Mouse (Mus musculus) kidney, postnatal 4 days (tissue): ENCODE measurements around the gene Arl4c.
A peak's percentile ranks its signal among the peaks of the same experiment; 100 is the strongest.

Experiments
- DNase-seq, 2 experiments: peaks; one replicate each; pipeline ENCODE4 v3.0.0; 2021; ENCODE audit warnings: mixed read lengths in 2 of 2

Arl4c gene

GRCm38 (mm10) chr1:88699856-88700791, 1.9 kb downstream of the Arl4c start:
- peak; percentile 66 to 81 for DNase-seq

- DNase-seq = peak; percentile 53 to 69
Observed at GRCm38 (mm10) chr1:88699401-88699800, 2.6 kb downstream of the Arl4c start.

GRCm38 (mm10) chr1:88698926-88699325, 3.1 kb downstream of the Arl4c start:
- no peak for DNase-seq

GRCm38 (mm10) chr1:88698131-88698530, 3.9 kb downstream of the Arl4c start:
- no peak for DNase-seq

GRCm38 (mm10) chr1:88696408-88696807, 5.6 kb downstream of the Arl4c start:
- no peak for DNase-seq

- no peak for DNase-seq
Observed at GRCm38 (mm10) chr1:88694353-88694752, 7.7 kb downstream of the Arl4c start.

- DNase-seq = no peak
Observed at GRCm38 (mm10) chr1:88692293-88692827, 9.7 kb downstream of the Arl4c start.

GRCm38 (mm10) chr1:88690601-88691000, 11.4 kb downstream of the Arl4c start:
- DNase-seq = no peak

- DNase-seq = no peak
Observed at GRCm38 (mm10) chr1:88684765-88685164, 17.3 kb downstream of the Arl4c start.

GRCm38 (mm10) chr1:88681596-88681995, 20.4 kb downstream of the Arl4c start:
- no peak for DNase-seq

- no peak for DNase-seq
Observed at GRCm38 (mm10) chr1:88680804-88681203, 21.2 kb downstream of the Arl4c start.

- peak; percentile 52 to 68 for DNase-seq
Observed at GRCm38 (mm10) chr1:88678231-88678739, 23.7 kb downstream of the Arl4c start.

GRCm38 (mm10) chr1:88670807-88671206, 31.2 kb downstream of the Arl4c start:
- no peak for DNase-seq

GRCm38 (mm10) chr1:88668846-88669810, 32.9 kb downstream of the Arl4c start:
- DNase-seq = no peak

- DNase-seq = no peak
Observed at GRCm38 (mm10) chr1:88668353-88668752, 33.7 kb downstream of the Arl4c start.

- DNase-seq = no peak
Observed at GRCm38 (mm10) chr1:88664623-88665022, 37.4 kb downstream of the Arl4c start.

- DNase-seq = no peak
Observed at GRCm38 (mm10) chr1:88662736-88663135, 39.3 kb downstream of the Arl4c start.

- no peak for DNase-seq
Observed at GRCm38 (mm10) chr1:88661209-88661608, 40.8 kb downstream of the Arl4c start.

GRCm38 (mm10) chr1:88658290-88658857, 43.6 kb downstream of the Arl4c start:
- peak in 1 of 2 experiments; percentile 36 for DNase-seq

GRCm38 (mm10) chr1:88656096-88656480, 45.9 kb downstream of the Arl4c start:
- no peak for DNase-seq

- no peak for DNase-seq
Observed at GRCm38 (mm10) chr1:88655473-88656095, 46.4 kb downstream of the Arl4c start.
